Mouse (Mus musculus) ovary, adult 18-20 months (tissue): ENCODE results near the gene Dzip1.
A peak's percentile ranks its signal among the peaks of the same experiment; 100 is the strongest.

Experiments used
- DNase-seq: peaks from one replicate; pipeline ENCODE4 v3.0.0; 2022; ENCODE audit warnings: low spot score, mixed read lengths

Dzip1 gene

DNA sequence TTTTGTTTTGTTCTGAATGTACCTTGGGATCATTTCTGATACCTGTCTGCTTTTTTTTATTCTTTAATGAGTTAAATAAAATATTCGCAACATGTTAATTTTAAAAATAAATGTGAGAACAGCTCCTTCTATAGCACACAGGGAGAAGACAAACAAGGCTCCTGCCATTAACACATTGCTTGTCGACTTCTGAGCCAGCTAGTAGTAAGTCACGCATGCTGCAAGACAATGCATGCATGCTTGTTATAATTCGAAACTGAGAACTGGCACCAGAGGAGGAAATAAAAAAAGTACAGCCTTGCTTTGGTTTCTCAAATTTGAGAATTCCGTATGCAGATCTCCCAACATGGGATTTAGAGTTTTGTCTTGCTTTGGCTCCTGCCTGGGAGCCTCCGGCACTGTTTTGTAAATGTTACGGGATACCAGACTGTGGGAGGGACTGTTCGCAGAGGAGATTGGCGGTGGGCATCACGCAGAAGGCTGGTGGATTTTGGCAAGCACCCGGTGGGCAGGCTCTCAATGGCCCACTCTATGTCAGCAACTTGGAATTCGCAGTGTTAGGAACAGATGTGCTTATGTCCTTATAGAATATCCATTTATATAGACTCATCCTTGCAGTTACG, 57.0 kb downstream of the Dzip1 start:
- no peak for DNase-seq

GRCm38 (mm10) chr14:118867366-118867765, 57.9 kb downstream of the Dzip1 start:
- DNase-seq, result no peak

DNA sequence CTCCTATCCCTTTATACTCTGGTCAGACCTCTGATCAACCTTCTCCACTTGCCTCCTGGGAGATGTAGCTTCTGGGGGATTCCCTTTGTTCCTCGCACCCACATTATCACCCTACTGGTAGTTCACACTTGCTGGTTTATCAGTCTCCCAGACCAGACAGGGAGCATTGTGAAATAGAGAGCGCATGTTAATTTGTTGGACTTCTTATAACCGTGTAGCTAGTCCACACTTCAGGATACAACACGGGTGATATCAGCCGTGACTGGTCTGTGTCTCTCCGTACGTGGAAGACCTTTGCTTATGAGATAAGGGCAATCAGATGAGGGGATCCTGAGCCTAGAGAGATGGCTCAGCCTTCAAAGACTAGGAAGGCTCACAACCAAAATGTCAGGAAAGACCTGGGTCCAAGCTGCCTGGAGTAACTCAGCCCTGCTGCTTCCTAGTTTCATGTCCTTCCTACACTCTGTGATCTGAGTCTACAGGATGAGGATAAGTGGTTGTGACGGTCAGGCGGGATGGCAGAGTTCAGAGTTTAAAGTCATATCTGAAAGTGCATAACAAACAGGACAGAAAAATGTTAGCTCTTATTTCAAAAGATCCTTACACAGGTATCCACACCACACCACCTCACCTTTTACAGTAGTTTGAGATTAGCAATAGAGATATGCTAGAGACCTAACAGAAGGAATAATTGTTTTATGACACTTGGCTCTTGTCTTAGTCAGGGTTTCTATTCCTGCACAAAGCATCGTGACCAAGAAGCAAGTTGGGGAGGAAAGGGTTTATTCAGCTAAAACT, 59.0 kb downstream of the Dzip1 start:
- no peak for DNase-seq

- no peak for DNase-seq
These were observed 60.4 kb downstream of the Dzip1 start for GRCm38 (mm10) chr14:118864905-118865304.

DNA sequence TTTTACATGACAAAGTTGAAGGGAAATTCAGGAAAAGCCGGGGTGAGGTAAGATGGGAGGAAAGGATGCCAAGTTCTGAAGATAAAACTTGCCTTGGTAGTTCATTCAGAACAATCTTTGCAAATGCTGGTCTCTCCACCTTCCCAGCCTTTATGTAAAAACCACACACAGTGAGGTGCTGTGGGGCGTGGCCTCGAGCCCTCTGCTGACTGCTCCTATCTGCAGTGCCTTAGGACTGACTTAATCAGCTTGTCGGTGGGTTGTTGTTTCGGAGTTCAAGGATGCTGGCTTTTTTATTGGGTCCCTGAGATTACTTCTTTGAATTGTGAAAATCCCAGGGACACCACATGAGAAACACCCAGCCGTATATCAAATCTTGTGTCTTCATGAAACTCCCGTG, 63.0 kb downstream of the Dzip1 start:
- no peak for DNase-seq

GRCm38 (mm10) chr14:118858318-118858717, 66.9 kb downstream of the Dzip1 start:
- no peak for DNase-seq

- no peak for DNase-seq
These were observed 68.7 kb downstream of the Dzip1 start for GRCm38 (mm10) chr14:118856563-118856962.

- DNase-seq, result no peak
These were observed 70.0 kb downstream of the Dzip1 start for GRCm38 (mm10) chr14:118855141-118855800.

DNA sequence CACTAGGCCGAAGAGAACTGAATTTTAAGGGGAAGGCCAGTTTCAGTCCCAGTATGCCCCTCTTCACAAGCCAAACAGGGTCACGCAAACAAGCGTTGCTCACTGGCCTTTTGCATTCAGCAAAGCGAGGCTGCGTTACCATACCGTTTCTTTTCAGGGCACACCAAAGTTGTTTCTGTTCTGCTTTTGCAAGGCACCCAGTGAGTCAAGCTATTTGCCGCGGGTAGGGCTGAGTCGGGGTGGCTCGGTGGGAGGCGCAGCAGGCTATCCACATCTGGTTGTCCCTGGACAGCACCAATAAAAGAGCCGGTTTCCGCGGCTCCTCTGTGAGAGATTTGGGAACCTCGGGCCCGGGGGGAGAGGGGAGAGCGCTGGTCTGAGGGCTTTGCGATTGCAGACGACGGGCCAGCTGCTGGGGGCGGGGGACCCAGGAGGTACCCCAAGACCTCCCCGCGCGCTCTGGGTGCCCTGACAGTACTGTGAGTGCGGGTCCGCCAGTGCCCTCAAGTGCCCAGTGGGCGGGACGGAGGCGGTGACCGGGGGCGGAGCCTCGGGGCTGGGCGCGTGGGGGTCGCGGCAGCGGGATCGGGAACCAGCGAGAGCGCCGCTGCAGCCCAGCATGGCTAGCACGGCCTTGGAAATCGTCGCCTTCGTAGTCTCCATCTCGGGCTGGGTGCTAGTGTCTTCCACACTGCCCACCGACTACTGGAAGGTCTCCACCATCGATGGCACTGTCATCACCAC, 70.7 kb downstream of the Dzip1 start:
- peak; percentile 29 for DNase-seq

DNA sequence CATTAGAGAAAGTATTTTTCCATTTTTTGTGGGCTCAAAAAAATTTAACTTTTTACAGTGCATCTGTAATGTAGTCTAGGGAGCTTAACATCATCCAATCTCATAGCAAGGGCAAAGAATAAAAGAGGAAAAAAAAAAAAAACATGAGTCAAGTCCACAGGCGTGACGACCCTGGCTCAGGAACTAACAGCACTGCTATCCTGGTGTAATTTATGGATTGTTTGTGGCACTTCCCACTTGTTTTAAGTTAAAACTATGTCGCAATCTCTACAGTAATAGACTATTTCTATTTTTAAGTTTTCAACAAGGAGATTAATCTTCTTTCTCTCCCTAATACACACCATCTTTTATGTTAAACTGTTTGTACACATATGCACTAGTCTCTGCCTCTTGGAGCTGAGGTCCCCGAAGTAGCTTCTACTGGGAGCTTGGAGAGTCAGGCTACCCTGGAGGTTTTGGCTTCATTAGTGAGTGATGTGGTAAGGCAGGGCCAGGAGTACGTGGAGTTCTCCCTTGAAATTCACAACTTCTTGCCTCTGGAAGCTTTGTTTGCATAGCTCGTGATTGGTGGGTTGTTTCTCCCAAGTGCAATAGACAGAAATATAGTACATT, 73.7 kb downstream of the Dzip1 start:
- DNase-seq, result no peak

GRCm38 (mm10) chr14:118850696-118851035, 74.6 kb downstream of the Dzip1 start:
- DNase-seq, result no peak

- no peak for DNase-seq
These were observed 75.1 kb downstream of the Dzip1 start for GRCm38 (mm10) chr14:118850011-118850695.

DNA sequence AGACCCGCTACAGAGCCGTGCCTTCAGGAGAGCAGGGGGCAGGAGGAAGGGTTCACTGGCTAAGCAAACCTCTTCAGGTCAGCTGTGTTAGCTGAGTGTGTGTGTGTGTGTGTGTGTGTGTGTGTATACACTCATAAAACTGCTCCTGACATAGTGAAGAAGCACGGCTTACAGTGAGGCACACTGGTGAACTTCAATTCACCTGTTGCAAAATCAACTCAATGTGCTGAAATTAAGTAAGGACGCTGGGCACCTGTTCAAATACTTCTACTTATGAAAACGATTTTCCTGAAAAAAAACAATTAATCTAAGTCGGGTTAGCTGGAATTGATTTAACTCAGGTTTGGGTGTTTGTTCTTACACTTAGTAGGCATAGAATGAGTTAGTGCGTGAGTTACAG, 77.1 kb downstream of the Dzip1 start:
- no peak for DNase-seq

DNA sequence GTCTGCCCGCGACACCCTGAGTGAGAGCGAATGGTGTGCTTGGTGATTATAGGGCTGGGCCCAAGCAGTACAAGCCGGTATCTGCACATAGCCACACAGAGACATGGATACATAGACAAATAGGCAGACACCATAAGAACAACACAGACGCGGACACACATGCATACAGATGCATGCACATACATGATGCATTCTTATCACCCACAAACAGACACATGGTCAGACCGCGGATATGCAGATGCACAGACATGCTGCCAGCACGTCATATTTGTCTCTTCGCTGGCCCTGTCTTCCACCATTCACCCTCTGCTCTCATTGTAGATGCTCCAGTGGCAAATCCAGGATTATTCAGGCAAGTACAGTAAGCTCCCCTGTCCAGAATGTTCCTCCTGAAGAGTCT, 78.4 kb downstream of the Dzip1 start:
- no peak for DNase-seq

DNA sequence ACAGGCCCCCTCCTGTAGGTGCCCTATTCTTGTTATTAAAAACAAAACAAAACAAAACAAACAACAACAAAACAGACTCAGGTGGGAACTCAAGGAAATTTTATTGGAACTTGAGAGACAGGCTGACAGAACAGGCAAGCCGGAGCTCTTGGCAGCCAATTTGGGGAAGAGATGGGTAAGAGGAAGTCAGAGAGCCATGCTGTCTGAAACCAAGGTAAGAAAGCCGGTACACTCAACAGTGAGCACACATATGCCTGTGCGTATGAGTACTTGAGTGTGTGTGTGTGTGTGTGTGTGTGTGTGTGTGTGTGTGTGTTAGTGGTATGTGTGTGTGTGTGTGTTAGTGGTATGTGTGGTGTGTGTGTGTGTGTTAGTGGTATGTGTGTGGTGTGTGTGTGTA, 82.9 kb downstream of the Dzip1 start:
- DNase-seq, result no peak

DNA sequence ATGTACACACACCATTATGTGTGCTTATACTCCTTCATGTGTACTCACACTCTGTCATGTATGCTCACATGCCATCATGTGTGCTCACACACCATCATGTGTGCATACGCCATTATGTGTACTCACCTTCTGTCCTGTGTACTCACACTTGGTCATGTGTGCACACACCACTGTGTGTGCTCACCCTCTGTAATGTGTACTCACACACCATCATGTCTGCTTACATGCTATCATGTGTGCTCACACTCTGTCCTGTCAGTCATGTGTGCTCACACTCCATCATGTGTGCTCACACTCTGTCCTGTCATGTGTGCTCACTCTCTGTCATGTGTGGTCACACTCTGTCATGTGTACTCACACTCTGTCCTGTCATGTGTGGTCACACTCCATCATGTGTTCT, 85.2 kb downstream of the Dzip1 start:
- no peak for DNase-seq

- DNase-seq, result no peak
These were observed 85.8 kb downstream of the Dzip1 start for GRCm38 (mm10) chr14:118839416-118839815.

- DNase-seq, result no peak
These were observed 86.6 kb downstream of the Dzip1 start for GRCm38 (mm10) chr14:118838556-118839120.

DNA sequence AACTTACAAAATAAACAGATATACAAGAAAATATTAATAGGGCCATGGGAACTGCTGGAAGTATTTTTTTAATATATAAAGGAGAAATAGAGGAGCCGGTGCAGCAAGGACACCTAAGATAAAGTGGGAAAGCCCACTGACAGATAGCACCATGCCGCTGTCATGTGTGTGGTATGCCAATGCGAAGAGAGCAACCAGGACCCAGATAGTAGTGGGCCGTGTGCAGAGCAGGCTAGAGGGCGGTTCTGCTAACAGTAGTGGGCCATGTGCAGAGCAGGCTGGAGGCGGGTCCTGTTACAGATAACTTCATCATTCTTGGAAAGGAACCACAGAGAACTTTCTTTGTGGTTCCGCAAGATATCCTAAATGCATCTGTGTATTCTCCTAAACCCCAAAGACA, 88.5 kb downstream of the Dzip1 start:
- no peak for DNase-seq

DNA sequence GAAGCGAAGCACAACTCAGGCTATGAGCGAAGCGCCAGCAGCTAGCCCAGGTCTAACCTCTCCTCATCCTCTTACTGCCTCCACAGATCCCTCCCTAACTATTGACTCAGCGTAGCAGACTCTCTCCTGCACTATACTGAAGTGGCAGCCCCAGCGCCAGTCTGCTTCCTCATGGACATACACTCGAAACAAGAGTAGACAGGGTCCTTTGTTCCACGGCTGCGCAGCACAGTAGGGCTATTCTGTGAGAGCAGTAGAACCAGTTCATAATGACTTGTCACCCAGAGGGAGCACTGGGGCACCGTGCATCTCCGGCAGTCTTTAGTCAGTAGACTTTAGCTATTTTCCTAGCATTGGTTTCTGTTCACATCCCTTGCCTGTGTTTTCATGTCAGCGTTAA, 89.1 kb downstream of the Dzip1 start:
- no peak for DNase-seq

DNA sequence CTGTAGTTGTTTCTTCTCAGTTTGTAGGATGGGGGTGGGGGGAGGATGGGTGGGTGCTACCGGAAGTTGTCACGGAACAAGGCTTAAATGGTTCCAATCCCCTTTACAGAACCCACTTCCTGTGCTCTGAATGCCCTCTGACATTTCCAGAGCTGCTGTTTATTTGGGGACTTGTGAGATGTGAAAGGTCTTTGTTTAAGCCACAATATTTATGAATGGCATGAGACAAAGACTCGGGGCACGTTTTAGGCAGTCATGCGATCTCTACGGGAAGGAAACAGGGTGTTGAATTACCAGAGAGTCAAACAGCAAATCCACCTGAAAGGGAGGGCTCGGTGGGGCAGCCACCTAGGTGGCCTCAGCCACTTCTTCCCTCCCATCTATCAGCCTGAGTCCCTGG, 90.9 kb downstream of the Dzip1 start:
- no peak for DNase-seq
